Mouse (Mus musculus): ENCODE measurements around the gene Hist1h2bp. TPM values are rescaled to one million over a fixed set of nuclear protein-coding genes. Genes with fewer than 3 reads are reported as not detected.
"Not testable (repeated sequence)": the region's sequence is repeated elsewhere in the genome, so short reads cannot be mapped to it uniquely, and the experiment has no call there.

Hist1h2bp gene
- polyA plus RNA-seq, 1 experiment from 2014 or later = 3.4 TPM

DNA sequence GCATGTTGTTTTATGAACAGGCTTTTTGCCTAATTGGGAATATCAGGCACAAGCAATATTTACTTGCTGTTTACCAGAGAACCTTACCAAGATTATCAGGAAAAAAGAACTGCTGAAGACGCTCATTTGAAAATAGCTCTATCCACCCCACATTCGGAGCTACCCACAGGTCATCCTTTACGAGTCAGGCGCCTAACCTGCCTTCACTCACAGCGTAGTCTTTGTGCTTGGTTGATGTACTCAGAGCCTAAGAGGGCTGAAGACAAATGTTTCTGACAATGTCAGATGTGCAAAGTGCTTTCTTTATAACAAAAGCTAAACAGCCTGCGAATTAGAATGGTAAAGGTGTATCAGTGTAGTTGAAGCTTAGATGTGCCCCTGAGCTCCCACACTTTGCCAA, 3.0 kb upstream of the Hist1h2bp start:
- Histone ChIP-seq H3K36me3 (ENCODE audit: insufficient read depth) (no peaks in the 10 kb centered on the region), H3K4me3 (ENCODE audit: low read depth, low read length) (no peak overlapping the region), H3K4me1 (ENCODE audit: insufficient read depth) (peaks cover 17% of the 10 kb centered on the region; the same call in 1 of the 2 replicates), H3K27ac (ENCODE audit: low read depth) (peak overlapping the region; percentile 100), H3K9ac (peak overlapping the region; percentile 45), H3K9me3 (ENCODE audit: low read depth, low read length) (no peaks in the 10 kb centered on the region), H3K4me2 (peak overlapping the region; percentile 90), H3K27me3 (ENCODE audit: insufficient read depth, low read length) (no peaks in the 10 kb centered on the region)
- ATAC-seq (ENCODE audit: insufficient read depth) = no peak
- WGBS = 28% methylated on average over 6 of the region's 6 CpGs
- DNase-seq = peak; percentile 14
- no peak for TF ChIP-seq CTCF (IDR thresholded peaks at IDR 0.05; ENCODE audit: low read depth)

DNA sequence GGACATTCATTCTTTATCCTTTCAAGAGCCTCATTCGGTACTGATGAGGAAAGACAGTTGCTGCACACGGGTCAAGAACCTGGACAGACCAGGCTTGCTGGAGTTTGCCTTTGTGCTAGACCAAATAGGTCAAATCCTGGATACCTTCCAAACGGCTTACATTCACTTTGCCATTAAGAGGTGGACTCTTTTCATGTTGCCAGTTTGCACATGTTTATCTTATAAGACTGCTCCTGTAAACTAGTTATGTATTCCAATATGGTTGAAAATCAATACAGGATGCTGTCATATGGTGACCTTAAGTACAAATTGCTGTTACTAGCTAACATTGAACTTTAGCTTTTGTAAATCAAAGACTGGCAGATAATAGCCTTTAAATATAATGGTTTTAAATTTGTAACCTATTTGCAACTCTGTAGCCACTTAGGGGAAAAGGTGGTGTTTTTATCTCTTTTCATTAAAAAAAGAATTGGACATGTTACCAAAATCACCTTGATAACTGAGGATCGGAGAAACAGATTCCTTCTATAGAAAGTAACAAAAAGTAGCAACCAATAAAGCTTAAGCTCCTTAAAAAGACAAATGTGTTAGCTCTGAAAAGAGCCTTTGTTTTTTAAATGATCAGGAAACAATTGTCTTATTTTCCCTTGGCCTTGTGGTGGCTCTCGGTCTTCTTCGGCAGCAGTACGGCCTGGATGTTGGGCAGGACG, 917 bp upstream of the Hist1h2bp start:
- ATAC-seq (ENCODE audit: insufficient read depth) (no peak), DNase-seq (peak; percentile 82)
- no peaks in the 10 kb centered on the region for H3K36me3 ChIP-seq (ENCODE audit: insufficient read depth)
- H3K9ac ChIP-seq = peak overlapping the region; percentile 61
- H3K27ac ChIP-seq (ENCODE audit: low read depth) = peak overlapping the region; percentile 100
- peak overlapping the region; percentile 34 for H3K4me3 ChIP-seq (ENCODE audit: low read depth, low read length)
- TF ChIP-seq CTCF (IDR thresholded peaks at IDR 0.05; ENCODE audit: low read depth) = no peak
- peaks cover 17% of the 10 kb centered on the region; the same call in 1 of the 2 replicates for H3K4me1 ChIP-seq (ENCODE audit: insufficient read depth)
- H3K4me2 ChIP-seq = peak overlapping the region; percentile 64
- WGBS = 2% methylated on average over 8 of the region's 8 CpGs
- H3K9me3 ChIP-seq (ENCODE audit: low read depth, low read length) = no peaks in the 10 kb centered on the region
- H3K27me3 ChIP-seq (ENCODE audit: insufficient read depth, low read length) = no peaks in the 10 kb centered on the region

DNA sequence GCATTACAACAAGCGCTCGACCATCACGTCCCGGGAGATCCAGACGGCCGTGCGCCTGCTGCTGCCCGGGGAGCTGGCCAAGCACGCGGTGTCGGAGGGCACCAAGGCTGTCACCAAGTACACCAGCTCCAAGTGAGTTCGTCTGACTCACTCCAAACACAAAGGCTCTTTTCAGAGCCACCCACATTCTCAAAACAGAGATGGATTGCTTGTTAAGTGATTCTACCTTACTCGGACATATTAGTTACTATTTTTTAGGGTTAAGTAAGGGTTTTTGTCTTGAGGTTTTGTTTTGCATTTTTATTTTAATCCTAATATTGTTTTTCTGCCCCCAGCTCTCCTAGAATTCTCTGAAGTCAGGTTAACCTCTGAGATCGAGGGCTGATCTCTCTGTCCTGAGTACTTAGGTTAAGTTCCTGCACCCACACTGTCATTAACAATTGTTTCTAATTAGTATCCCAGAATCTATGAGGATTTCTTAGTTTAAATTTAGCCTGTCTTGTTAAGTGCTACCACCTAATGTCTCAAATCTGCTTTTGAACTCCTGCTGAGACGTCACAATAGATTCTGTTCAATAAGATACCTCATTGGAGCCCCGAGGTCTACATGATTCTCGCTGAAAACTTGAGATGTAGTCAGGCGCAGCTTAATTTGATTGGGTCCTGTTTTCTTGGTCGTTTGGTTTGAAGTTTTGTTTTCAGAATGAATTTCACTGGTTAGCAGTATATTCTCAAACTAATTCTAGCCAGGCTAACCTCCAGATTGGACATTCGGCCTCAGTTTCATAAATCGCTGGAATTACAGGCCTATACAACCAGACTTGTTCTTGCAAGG, 716 bp downstream of the Hist1h2bp start:
- peak overlapping the region; percentile 58 for H3K9ac ChIP-seq
- no peak for TF ChIP-seq CTCF (IDR thresholded peaks at IDR 0.05; ENCODE audit: low read depth)
- H3K36me3 ChIP-seq (ENCODE audit: insufficient read depth) = no peaks in the 10 kb centered on the region
- H3K4me2 ChIP-seq = peak overlapping the region; percentile 57
- no peaks in the 10 kb centered on the region for H3K9me3 ChIP-seq (ENCODE audit: low read depth, low read length)
- no peaks in the 10 kb centered on the region for H3K27me3 ChIP-seq (ENCODE audit: insufficient read depth, low read length)
- H3K4me3 ChIP-seq (ENCODE audit: low read depth, low read length) = peak overlapping the region; percentile 24
- H3K27ac ChIP-seq (ENCODE audit: low read depth) = peak overlapping the region; percentile 90
- peak; percentile 56 for DNase-seq
- WGBS = 19% methylated on average over 13 of the region's 21 CpGs
- ATAC-seq (ENCODE audit: insufficient read depth) = peak; percentile 19; the same call in 1 of the 2 replicates
- peaks cover 17% of the 10 kb centered on the region; the same call in 1 of the 2 replicates for H3K4me1 ChIP-seq (ENCODE audit: insufficient read depth)

DNA sequence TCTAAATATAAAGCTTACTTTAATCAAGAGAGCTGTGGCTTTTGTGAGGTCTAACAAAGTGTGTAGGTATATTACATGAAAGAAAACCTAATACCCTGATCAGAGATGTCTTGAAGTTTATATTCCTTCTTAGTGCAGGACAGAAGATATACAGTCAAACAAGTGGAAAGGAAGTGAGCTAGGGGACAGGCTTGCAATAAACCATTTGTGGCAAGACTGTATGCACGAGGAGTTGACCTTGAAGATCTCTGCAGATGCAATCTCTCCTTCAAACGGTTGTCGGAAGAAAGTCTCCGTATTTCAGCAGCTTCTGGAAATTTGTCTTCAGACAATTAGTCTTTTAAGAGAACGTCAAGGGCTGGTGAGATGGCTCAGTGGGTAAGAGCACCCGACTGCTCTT, 2.7 kb downstream of the Hist1h2bp start:
- Histone ChIP-seq H3K9ac (no peak overlapping the region), H3K4me3 (ENCODE audit: low read depth, low read length) (no peak overlapping the region), H3K4me2 (no peak overlapping the region), H3K9me3 (ENCODE audit: low read depth, low read length) (no peaks in the 10 kb centered on the region), H3K27ac (ENCODE audit: low read depth) (0 out of 2 replicates have a peak overlapping the region, but pooled peaks have one; percentile 16), H3K4me1 (ENCODE audit: insufficient read depth) (peaks cover 13% of the 10 kb centered on the region; the same call in 1 of the 2 replicates), H3K36me3 (ENCODE audit: insufficient read depth) (no peaks in the 10 kb centered on the region), H3K27me3 (ENCODE audit: insufficient read depth, low read length) (no peaks in the 10 kb centered on the region)
- TF ChIP-seq CTCF (IDR thresholded peaks at IDR 0.05; ENCODE audit: low read depth) = no peak
- ATAC-seq (ENCODE audit: insufficient read depth) (no peak), DNase-seq (no peak)
- 54% methylated on average over 6 of the region's 6 CpGs for WGBS

DNA sequence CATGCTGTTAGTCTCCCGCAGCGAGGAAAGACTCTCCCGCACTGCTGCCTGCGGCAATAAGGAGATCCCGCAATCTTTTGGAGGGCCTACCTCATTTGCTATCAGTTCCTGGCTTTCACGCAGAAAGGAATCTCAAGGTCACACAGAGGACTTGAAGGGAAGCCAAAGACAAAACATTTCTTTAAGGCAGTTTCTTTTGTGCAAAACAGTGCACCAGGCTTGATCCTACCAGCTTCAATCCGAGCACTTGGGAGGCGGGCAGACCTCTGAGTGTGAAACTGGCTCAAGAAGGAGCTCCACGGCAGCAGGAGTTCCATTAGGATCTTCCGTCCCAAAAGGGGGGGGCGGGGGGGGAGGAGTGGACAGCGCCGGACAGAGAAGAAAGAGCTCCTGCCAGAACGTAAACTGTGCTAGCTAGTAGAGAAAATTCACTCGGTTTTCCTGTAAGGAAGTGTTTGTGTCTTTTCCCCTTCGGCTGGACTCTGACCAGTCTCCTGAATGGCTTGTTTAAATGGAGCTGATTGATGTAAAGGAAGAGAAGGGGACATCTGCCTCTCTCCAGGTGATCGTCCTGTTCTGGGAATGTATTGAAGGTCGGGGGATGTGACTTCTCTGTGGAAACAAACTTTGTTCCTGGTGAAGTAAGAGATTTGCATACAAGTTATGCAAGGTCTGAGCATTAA, 3.5 kb downstream of the Hist1h2bp start:
- Histone ChIP-seq H3K4me2 (peak overlapping the region; percentile 52), H3K36me3 (ENCODE audit: insufficient read depth) (no peaks in the 10 kb centered on the region), H3K27ac (ENCODE audit: low read depth) (peak overlapping the region; percentile 78), H3K9me3 (ENCODE audit: low read depth, low read length) (no peaks in the 10 kb centered on the region), H3K9ac (peak overlapping the region; percentile 24), H3K4me1 (ENCODE audit: insufficient read depth) (peaks cover 11% of the 10 kb centered on the region; the same call in 1 of the 2 replicates), H3K27me3 (ENCODE audit: insufficient read depth, low read length) (no peaks in the 10 kb centered on the region), H3K4me3 (ENCODE audit: low read depth, low read length) (peak overlapping the region; percentile 20)
- DNase-seq = peak; percentile 66
- no peak for TF ChIP-seq CTCF (IDR thresholded peaks at IDR 0.05; ENCODE audit: low read depth)
- 9% methylated on average over 18 of the region's 18 CpGs for WGBS
- no peak for ATAC-seq (ENCODE audit: insufficient read depth)

DNA sequence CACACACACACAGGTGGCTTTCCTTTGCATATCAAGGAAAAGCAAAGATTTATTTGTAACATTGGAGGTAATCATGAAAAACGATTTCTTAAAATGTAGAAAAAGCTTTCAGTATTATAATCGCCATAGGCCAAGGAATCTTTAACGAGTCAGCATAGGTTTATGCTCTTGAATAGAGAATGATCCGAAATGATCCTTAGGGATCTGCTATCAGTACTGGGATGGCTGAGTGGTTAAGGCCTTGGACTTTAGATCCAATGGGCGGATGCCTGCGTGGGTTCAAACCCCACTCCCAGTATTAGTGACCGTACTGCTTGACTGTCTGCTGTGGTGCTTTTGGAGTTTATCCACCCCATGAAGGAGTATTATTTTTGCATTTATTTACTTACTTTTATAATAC, 8.3 kb downstream of the Hist1h2bp start:
- DNase-seq = no peak
- 88% methylated on average over 7 of the region's 7 CpGs for WGBS
- no peak overlapping the region for H3K4me3 ChIP-seq (ENCODE audit: low read depth, low read length)
- TF ChIP-seq CTCF (IDR thresholded peaks at IDR 0.05; ENCODE audit: low read depth) = no peak
- H3K27me3 ChIP-seq (ENCODE audit: insufficient read depth, low read length) = no peaks in the 10 kb centered on the region
- no peak for ATAC-seq (ENCODE audit: insufficient read depth)
- no peak overlapping the region for H3K9ac ChIP-seq
- H3K36me3 ChIP-seq (ENCODE audit: insufficient read depth) = no peaks in the 10 kb centered on the region
- no peaks in the 10 kb centered on the region for H3K4me1 ChIP-seq (ENCODE audit: insufficient read depth)
- no peaks in the 10 kb centered on the region for H3K9me3 ChIP-seq (ENCODE audit: low read depth, low read length)
- H3K4me2 ChIP-seq = no peak overlapping the region
- H3K27ac ChIP-seq (ENCODE audit: low read depth) = no peak overlapping the region

DNA sequence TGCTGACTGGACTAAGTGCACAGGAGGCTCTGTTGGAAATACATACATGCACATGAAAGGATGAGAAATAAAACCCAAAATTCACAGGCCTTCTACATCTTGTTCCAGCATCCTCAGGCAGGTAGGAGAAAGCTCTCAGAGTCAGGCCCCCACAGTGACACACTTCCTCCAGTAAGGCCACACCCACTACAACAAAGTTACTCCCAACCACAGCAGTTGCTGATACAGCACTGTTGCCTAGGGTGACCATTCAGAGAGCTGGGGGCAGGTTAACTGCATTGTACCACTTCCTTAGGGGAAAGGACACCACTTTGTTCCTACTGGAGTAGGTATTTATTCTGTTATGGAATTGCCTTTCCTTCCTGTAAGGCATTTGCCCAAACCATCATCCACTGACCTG, 9.9 kb downstream of the Hist1h2bp start:
- not testable (repeated sequence) for ATAC-seq (ENCODE audit: insufficient read depth); DNase-seq; H3K4me3 ChIP-seq (ENCODE audit: low read depth, low read length); H3K9me3 ChIP-seq (ENCODE audit: low read depth, low read length); H3K27ac ChIP-seq (ENCODE audit: low read depth); H3K4me1 ChIP-seq (ENCODE audit: insufficient read depth); H3K27me3 ChIP-seq (ENCODE audit: insufficient read depth, low read length); H3K4me2 ChIP-seq; H3K36me3 ChIP-seq (ENCODE audit: insufficient read depth); H3K9ac ChIP-seq

DNA sequence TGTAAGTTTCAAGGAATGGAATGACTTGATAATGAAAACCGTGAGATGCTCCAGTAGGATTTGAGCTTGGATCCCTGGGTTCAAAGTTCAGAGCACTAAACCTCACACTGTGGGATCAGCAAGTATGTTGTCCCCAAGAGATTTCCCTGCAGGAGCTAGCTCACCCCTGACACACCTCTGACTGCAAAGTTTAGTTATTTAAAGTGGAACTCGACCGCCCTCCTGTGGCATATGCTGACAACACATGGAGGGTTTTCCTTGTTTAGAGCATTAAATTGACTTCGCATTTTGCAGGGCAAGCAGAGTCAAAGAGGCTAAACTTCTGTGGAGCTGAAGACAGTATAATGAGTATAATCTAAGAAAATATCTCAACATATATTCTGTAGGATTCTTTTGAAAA, 15.8 kb downstream of the Hist1h2bp start:
- not testable (repeated sequence) for H3K4me1 ChIP-seq (ENCODE audit: insufficient read depth); H3K27me3 ChIP-seq (ENCODE audit: insufficient read depth, low read length); H3K9me3 ChIP-seq (ENCODE audit: low read depth, low read length); H3K36me3 ChIP-seq (ENCODE audit: insufficient read depth); H3K9ac ChIP-seq; H3K4me3 ChIP-seq (ENCODE audit: low read depth, low read length); H3K4me2 ChIP-seq; H3K27ac ChIP-seq (ENCODE audit: low read depth); DNase-seq
- peak; percentile 86 for ATAC-seq (ENCODE audit: insufficient read depth)
- WGBS = no CpG with 5 or more reads among the region's 4 CpGs

DNA sequence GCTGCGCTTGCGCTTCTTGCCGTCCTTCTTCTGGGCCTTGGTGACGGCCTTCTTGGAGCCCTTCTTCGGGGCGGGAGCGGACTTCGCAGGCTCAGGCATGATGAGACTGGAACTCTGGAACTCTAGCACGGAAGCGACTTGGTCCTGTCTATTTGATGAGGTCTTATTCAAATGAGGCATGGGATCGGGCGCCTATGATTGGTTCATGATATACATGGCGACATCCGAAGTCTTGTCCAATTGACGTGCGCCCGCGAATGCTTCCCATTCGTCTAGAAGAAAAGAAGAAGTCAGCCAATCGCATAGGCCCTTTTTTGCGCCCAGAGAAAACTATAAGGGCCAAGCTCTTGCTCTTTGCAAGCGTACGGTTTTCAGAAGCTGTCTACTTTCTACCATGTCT, 22.8 kb downstream of the Hist1h2bp start, which contains the start of the genes Hist1h2bq and Hist1h2ao:
Gene Hist1h2bq (minus strand): TSS at position 125 of the 400 bp plus-strand sequence.
Gene Hist1h2ao (plus strand): TSS at position 393 of the 400 bp plus-strand sequence.
- not testable (repeated sequence) for H3K4me2 ChIP-seq; H3K36me3 ChIP-seq (ENCODE audit: insufficient read depth); DNase-seq; H3K9me3 ChIP-seq (ENCODE audit: low read depth, low read length); H3K27me3 ChIP-seq (ENCODE audit: insufficient read depth, low read length); H3K4me1 ChIP-seq (ENCODE audit: insufficient read depth); H3K4me3 ChIP-seq (ENCODE audit: low read depth, low read length); H3K27ac ChIP-seq (ENCODE audit: low read depth); H3K9ac ChIP-seq
- no CpG with 5 or more reads among the region's 23 CpGs for WGBS
- ATAC-seq (ENCODE audit: insufficient read depth) = peak; percentile 96
